Mouse (Mus musculus): ENCODE data around the gene Hist1h2bm.
"Not testable (repeated sequence)": the region's sequence is repeated elsewhere in the genome, so short reads cannot be mapped to it uniquely, and the experiment has no call there.

GRCm38 (mm10) chr13:21750159-21751017, 28.5 kb downstream of the Hist1h2bm start, which contains the start of gene Hist1h4k:
- peak; percentile 22; the same call in 1 of the 2 replicates for TF ChIP-seq POLR2A (IDR thresholded peaks at IDR 0.05; ENCODE audit: borderline replicate concordance, low read depth, low read length)
- not testable (repeated sequence) for TF ChIP-seq CTCF (IDR thresholded peaks at IDR 0.05; ENCODE audit: low read depth, low read length)

Measured in bone marrow macrophage, adult 2 months (primary cell).